Mouse (Mus musculus): ENCODE data around the gene Zdhhc24.

Gene Zdhhc24

GRCm38 (mm10) chr19:4877785-4878184 is 683 bp upstream of the Zdhhc24 start, which contains the start of gene Actn3:
Actn3 (minus strand) TSS chr19:4877909.
- DNase-seq (ENCODE audit: low spot score in 2 of 2) = no peak

GRCm38 (mm10) chr19:4879324-4879703 is 846 bp downstream of the Zdhhc24 start:
- DNase-seq (ENCODE audit: low spot score in 2 of 2) = no peak

GRCm38 (mm10) chr19:4883961-4884360 is 5.5 kb downstream of the Zdhhc24 start:
- DNase-seq (ENCODE audit: low spot score in 2 of 2) = no peak

- DNase-seq (ENCODE audit: low spot score in 2 of 2) = no peak
These were observed 11.3 kb downstream of the Zdhhc24 start for GRCm38 (mm10) chr19:4889791-4890190.

GRCm38 (mm10) chr19:4891798-4892197 is 13.3 kb downstream of the Zdhhc24 start:
- DNase-seq (ENCODE audit: low spot score in 2 of 2) = no peak

GRCm38 (mm10) chr19:4896780-4897520 is 18.5 kb downstream of the Zdhhc24 start:
- no peak for DNase-seq (ENCODE audit: low spot score in 2 of 2)

- DNase-seq (ENCODE audit: low spot score in 2 of 2) = no peak
These were observed 20.5 kb downstream of the Zdhhc24 start for GRCm38 (mm10) chr19:4898972-4899371.

GRCm38 (mm10) chr19:4899888-4900287 is 21.4 kb downstream of the Zdhhc24 start:
- no peak for DNase-seq (ENCODE audit: low spot score in 2 of 2)

- DNase-seq (ENCODE audit: low spot score in 2 of 2) = peak; percentile 80 to 83
These were observed 27.7 kb downstream of the Zdhhc24 start, which contains the start of gene Bbs1 for GRCm38 (mm10) chr19:4905979-4906794. Bbs1 (minus strand) TSS chr19:4906628.

- DNase-seq (ENCODE audit: low spot score in 2 of 2) = no peak
These were observed 29.6 kb downstream of the Zdhhc24 start for GRCm38 (mm10) chr19:4908107-4908506.

GRCm38 (mm10) chr19:4909376-4909775 is 30.9 kb downstream of the Zdhhc24 start:
- DNase-seq (ENCODE audit: low spot score in 2 of 2) = no peak

- DNase-seq (ENCODE audit: low spot score in 2 of 2) = no peak
These were observed 37.6 kb downstream of the Zdhhc24 start for GRCm38 (mm10) chr19:4915924-4916603.

- no peak for DNase-seq (ENCODE audit: low spot score in 2 of 2)
These were observed 38.4 kb downstream of the Zdhhc24 start for GRCm38 (mm10) chr19:4916827-4917226.

- DNase-seq (ENCODE audit: low spot score in 2 of 2) = no peak
These were observed 41.2 kb downstream of the Zdhhc24 start for GRCm38 (mm10) chr19:4919652-4920051.

GRCm38 (mm10) chr19:4925121-4925860 is 46.8 kb downstream of the Zdhhc24 start:
- DNase-seq (ENCODE audit: low spot score in 2 of 2) = no peak

GRCm38 (mm10) chr19:4927904-4928531 is 49.5 kb downstream of the Zdhhc24 start, which contains the start of gene Dpp3:
Dpp3 (minus strand) TSS chr19:4928287.
- peak; percentile 99 for DNase-seq (ENCODE audit: low spot score in 2 of 2)

GRCm38 (mm10) chr19:4928781-4929180 is 50.3 kb downstream of the Zdhhc24 start:
- DNase-seq (ENCODE audit: low spot score in 2 of 2) = peak; percentile 14 to 18

All from right cerebral cortex, adult 2 months (tissue).